Mouse (Mus musculus) olfactory bulb, adult 2 months (tissue): ENCODE measurements around the gene Dlx4. TPM values are rescaled to one million over a fixed set of nuclear protein-coding genes. Genes with fewer than 3 reads are reported as not detected.

Experiments
- H3K27ac ChIP-seq: fragments of 200-500 bp; 2 replicates; pipeline ENCODE4 v1.5.1; 2012; ENCODE audit warnings: low read depth, low read length; ENCODE audit not compliant: insufficient read depth
- H3K4me1 ChIP-seq: fragments of 200-500 bp; 2 replicates; pipeline ENCODE4 v1.6.1; 2012; ENCODE audit warnings: low read length; ENCODE audit not compliant: control insufficient read depth, insufficient read depth
- H3K4me3 ChIP-seq: fragments of 200-500 bp; 2 replicates; pipeline ENCODE4 v1.5.1; 2012; ENCODE audit warnings: mild to moderate bottlenecking, low read depth, low read length, moderate library complexity; ENCODE audit not compliant: insufficient read depth
- CTCF ChIP-seq: fragments of 200-500 bp; IDR thresholded peaks from 2 replicates; pipeline ENCODE4 v1.5.1; 2012; ENCODE audit warnings: low read depth, mild to moderate bottlenecking, low read length, moderate library complexity; ENCODE audit not compliant: insufficient read depth
- POLR2A ChIP-seq: fragments of 200-500 bp; IDR thresholded peaks from 2 replicates; pipeline ENCODE4 v1.6.1; 2012; ENCODE audit warnings: mild to moderate bottlenecking, low read depth, low read length, moderate library complexity; ENCODE audit not compliant: insufficient read depth
- WGBS: fragments of 180-500 bp; shearing (Covaris S2); methylation state at CpG from one replicate; pipeline ENCODE4 v1.1.7; 2018; 5-methylcytosine and 5-hydroxymethylcytosine counted together
- polyA plus RNA-seq: library from polyadenylated mRNA; stranded (reverse); fragments of >200 nt; gene quantifications from 2 replicates; pipeline ENCODE4 v1.2.4, GENCODE M21; 2012; ENCODE audit warnings: low replicate concordance; ENCODE audit not compliant: missing spikeins, insufficient read depth, insufficient read length

Dlx4 gene
- polyA plus RNA-seq, 1 experiment, result not detected

GRCm38 (mm10) chr11:95098346-95099095 is 47.5 kb downstream of the Dlx4 start:
- Histone ChIP-seq H3K4me1 (no peaks in the 10 kb centered on the region; the same call in 1 of the 2 replicates), H3K4me3 (no peak overlapping the region), H3K27ac (no peak overlapping the region)
- WGBS, result 85% methylated on average over 5 of the region's 5 CpGs
- TF ChIP-seq CTCF (no peak), POLR2A (no peak)

GRCm38 (mm10) chr11:95097889-95098288 is 48.2 kb downstream of the Dlx4 start:
- WGBS, result 69% methylated on average over 6 of the region's 6 CpGs
- H3K4me3 ChIP-seq, result no peak overlapping the region
- TF ChIP-seq POLR2A, result no peak
- no peak for TF ChIP-seq CTCF
- H3K4me1 ChIP-seq, result no peaks in the 10 kb centered on the region; the same call in 1 of the 2 replicates
- H3K27ac ChIP-seq, result no peak overlapping the region

GRCm38 (mm10) chr11:95096608-95097373 is 49.3 kb downstream of the Dlx4 start:
- TF ChIP-seq CTCF, result no peak
- TF ChIP-seq POLR2A, result no peak
- H3K4me3 ChIP-seq, result no peak overlapping the region
- 70% methylated on average over 4 of the region's 4 CpGs for WGBS
- H3K4me1 ChIP-seq, result no peaks in the 10 kb centered on the region; the same call in 1 of the 2 replicates
- H3K27ac ChIP-seq, result no peak overlapping the region

- H3K4me1 ChIP-seq, result no peaks in the 10 kb centered on the region; the same call in 1 of the 2 replicates
- H3K4me3 ChIP-seq, result no peak overlapping the region
- H3K27ac ChIP-seq, result no peak overlapping the region
- WGBS, result 88% methylated on average over 10 of the region's 10 CpGs
- TF ChIP-seq POLR2A (no peak), CTCF (no peak)
Measured at GRCm38 (mm10) chr11:95095596-95095995, 50.5 kb downstream of the Dlx4 start.

- no peaks in the 10 kb centered on the region; the same call in 1 of the 2 replicates for H3K4me1 ChIP-seq
- H3K27ac ChIP-seq, result no peak overlapping the region
- WGBS, result 85% methylated on average over 5 of the region's 5 CpGs
- TF ChIP-seq CTCF (no peak), POLR2A (no peak)
- H3K4me3 ChIP-seq, result no peak overlapping the region
Measured at GRCm38 (mm10) chr11:95093077-95093476, 53.0 kb downstream of the Dlx4 start.

Other genes starting within 250 kb of the Dlx4 start
- not detected in 2 replicates for gene Col1a1, start 210.0 kb downstream of the Dlx4 start, polyA plus RNA-seq
- not detected in 2 replicates for gene Hils1, start 178.7 kb downstream of the Dlx4 start, polyA plus RNA-seq
- not detected in 2 replicates for gene Sgca, start 169.9 kb downstream of the Dlx4 start, polyA plus RNA-seq
- gene Ppp1r9b, start 155.2 kb downstream of the Dlx4 start, polyA plus RNA-seq, result 129 TPM in 1 of 2 replicates, not detected in the other
- not detected in 2 replicates for gene Samd14, start 136.4 kb downstream of the Dlx4 start, polyA plus RNA-seq
- gene Pdk2, start 104.9 kb downstream of the Dlx4 start, polyA plus RNA-seq, result not detected in 2 replicates
- gene Itga3, start 69.5 kb downstream of the Dlx4 start, polyA plus RNA-seq, result not detected in 2 replicates
- not detected in 2 replicates for gene Dlx3, start 26.1 kb downstream of the Dlx4 start, polyA plus RNA-seq
- not detected in 2 replicates for gene Tac4, start 115.3 kb upstream of the Dlx4 start, polyA plus RNA-seq
- gene Kat7, start 164.0 kb upstream of the Dlx4 start, polyA plus RNA-seq, result not detected in 2 replicates
- not detected in 2 replicates for gene Fam117a, start 190.8 kb upstream of the Dlx4 start, polyA plus RNA-seq
- not detected in 2 replicates for gene Slc35b1, start 238.4 kb upstream of the Dlx4 start, polyA plus RNA-seq